Mouse (Mus musculus): ENCODE measurements at regions not wholly inside any gene's neighbourhood (a gene's known extent, or its start where the extent isn't known, plus 50 kb on each side); places are given as distances from the start of the nearest gene placed in this dataset.

DNA sequence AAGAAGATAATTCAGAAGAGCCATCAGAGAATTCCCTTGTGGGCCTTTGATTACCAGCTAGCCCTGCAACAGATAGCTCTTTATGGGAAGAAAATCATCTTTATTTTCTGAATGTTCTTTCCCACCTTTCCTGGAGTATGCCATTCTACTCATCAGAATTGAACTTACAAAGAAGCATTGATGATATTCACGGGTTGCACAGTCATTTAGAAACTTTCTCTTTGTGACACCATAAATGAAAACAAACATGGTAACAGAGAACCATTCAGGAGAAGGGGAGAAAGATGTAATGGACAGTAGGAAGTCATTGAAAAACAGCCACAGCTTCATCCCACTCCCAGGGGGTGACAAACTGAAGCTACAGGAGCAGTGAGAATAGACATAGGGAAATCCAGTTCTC is 243.6 kb upstream of the Atp11b start:
- DNase-seq = no peak

GRCm38 (mm10) chr3:35516517-35516916 is 237.4 kb upstream of the Atp11b start:
- DNase-seq = no peak

DNA sequence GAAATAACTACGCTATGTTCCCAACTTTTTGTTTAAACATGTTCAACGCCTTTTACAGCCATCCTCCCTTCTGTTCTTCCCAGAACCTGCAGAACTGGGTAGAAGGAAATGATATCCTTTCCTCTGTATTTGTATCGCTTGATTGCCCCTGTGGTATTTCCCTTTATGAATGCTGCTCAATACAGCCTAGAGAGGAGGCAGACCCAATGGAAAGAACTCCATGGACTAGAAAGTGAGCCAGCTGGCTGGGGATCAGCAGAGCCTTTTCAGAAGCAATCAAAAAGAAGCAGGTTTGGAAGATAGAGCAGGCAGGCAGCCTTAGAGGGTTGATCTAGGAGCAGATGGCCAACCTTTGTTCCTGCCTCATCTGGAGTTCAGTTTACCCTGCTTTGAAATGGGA is 233.8 kb upstream of the Atp11b start:
- peak; percentile 2 to 15 for DNase-seq

DNA sequence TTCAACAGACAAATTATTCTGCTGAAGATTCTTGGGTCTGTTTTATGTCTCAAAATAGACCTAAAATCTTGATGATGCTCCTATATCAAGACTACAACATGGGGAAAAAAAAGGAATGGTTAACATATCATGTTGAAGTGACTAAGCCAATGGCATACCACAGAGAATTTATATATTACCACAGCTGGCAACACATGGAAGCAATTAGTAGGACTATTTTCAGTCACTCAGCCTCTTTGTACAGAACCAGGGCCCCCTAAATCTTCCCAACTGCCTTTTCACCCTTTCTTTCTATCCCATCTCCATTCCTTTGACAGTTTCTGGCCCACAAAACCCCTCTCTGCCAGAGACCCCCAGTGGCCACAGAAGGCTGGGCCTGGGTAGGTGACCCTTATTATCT is 206.2 kb upstream of the Atp11b start:
- no peak for DNase-seq

GRCm38 (mm10) chr3:35551791-35552190 is 202.1 kb upstream of the Atp11b start:
- DNase-seq = no peak

GRCm38 (mm10) chr3:35560425-35560824 is 193.5 kb upstream of the Atp11b start:
- no peak for DNase-seq

DNA sequence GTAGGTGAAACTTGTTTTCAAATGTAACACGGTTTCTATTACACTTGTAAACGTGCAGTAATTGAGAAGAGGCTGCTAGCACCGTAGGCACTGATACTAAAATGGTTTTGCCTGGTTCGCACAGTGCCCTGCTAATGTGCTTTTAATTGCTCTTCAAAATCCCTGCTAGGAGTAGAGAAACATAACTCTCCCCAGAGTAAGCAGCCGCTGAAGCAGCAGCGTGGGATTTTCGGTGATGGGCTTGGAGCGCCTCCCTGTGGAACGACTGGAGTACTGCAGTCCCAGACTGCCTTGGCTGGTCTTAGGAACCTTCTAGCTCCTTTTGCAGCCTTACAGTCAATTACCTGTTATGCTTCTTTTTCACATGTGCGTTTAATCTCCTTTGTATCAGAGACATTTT is 179.5 kb upstream of the Atp11b start:
- DNase-seq = peak; percentile 56 to 64

Small RNA genes in the stretch of these regions (microRNA-seq; reads per million reads assigned to microRNA genes)
- 0 reads per million in 2 experiments for gene Gm25442

Measured in layer of hippocampus, postnatal 36 days (tissue).